In the genomic region with DNA sequence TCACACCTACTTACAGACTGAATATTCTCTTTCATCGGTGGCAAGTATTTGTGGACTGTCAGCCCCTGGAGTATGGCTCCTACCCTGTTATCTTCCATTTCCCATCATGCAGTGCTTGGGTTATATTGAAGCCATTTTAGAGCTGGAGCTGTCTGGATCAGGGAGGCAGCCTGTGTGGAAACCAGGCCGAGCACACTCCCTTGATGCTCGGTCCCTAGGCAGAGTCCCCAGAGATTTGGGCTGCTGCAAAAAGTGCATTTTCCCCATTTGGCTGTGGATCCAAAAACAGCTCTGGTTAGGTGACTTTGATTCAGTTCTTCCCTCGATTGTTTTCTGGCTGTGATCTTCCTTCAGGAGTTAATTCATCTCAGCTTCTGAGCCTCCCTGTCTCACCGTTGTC, we compare ENCODE assay signal across 10 mouse cellular contexts. TPM values are rescaled to one million over a fixed set of nuclear protein-coding genes. Genes with fewer than 3 reads are reported as not detected.
DNase-seq lines count a peak whose midpoint lies in the region; ATAC-seq and TF ChIP-seq lines count a peak whose summit lies in the region.
"Had no signal": no experiment of that assay in that cellular context is flagged by ENCODE, and none has a peak within 500 bp of the region (broad histone marks: within the 10 kb centered on the region; RNA-seq: fewer than 3 reads in every experiment).

No protein-coding gene starts in this region.

- no peak for TF ChIP-seq EP300 in stomach, postnatal 0 days (optimal IDR thresholded peaks at IDR 0.05)

- H3K4me1 ChIP-seq in heart, embryonic 14.5 days (ENCODE audit: control insufficient read depth in 2 of 2, insufficient read depth in 2 of 2, low read length in 2 of 2): peaks cover 5 to 34% of the 10 kb centered on the region in 2 experiments; a peak in 3 of 4 replicates
- H3K4me1 ChIP-seq in stomach, embryonic 14.5 days (ENCODE audit: control insufficient read depth, insufficient read depth, low read length): peaks cover 13% of the 10 kb centered on the region
- no peaks in the 10 kb centered on the region for H3K4me1 ChIP-seq in stomach, postnatal 0 days (replicated peaks; ENCODE audit: control insufficient read depth, insufficient read depth)
- peaks cover 45% of the 10 kb centered on the region for H3K4me1 ChIP-seq in liver, embryonic 12.5 days

- 0 out of 4 replicates have a peak overlapping the region, but pooled peaks of 1 of the 2 experiments have one; percentile 68 for H3K4me3 ChIP-seq in heart, embryonic 14.5 days (ENCODE audit: control insufficient read depth in 1 of 2, insufficient read depth in 1 of 2, low read depth in 1 of 2, low read length in 2 of 2)
- peak overlapping the region; percentile 82; the same call in 1 of the 2 replicates for H3K4me3 ChIP-seq in stomach, embryonic 14.5 days (ENCODE audit: low read depth, low read length)
- no peak overlapping the region for H3K4me3 ChIP-seq in stomach, postnatal 0 days (ENCODE audit: low read depth, low read length)
- H3K4me3 ChIP-seq in liver, embryonic 12.5 days: no peak overlapping the region

- peak overlapping the region; percentile 31; the same call in 1 of the 2 replicates for H3K9ac ChIP-seq in heart, embryonic 14.5 days (ENCODE audit: low read length)
- no peak overlapping the region for H3K9ac ChIP-seq in stomach, embryonic 14.5 days (replicated peaks; ENCODE audit: low read depth, low read length)
- no peak overlapping the region for H3K9ac ChIP-seq in stomach, postnatal 0 days (ENCODE audit: low read length)
- peak overlapping the region; percentile 96; the same call in 1 of the 2 replicates for H3K9ac ChIP-seq in liver, embryonic 12.5 days

- no peak for ATAC-seq in heart, embryonic 14.5 days (ENCODE audit: insufficient number of reproducible peaks, insufficient read depth, low FRiP score, low read depth)
- no peak for ATAC-seq in stomach, embryonic 14.5 days (ENCODE audit: insufficient number of reproducible peaks, insufficient read depth, low FRiP score, low read depth)
- no peak for ATAC-seq in stomach, postnatal 0 days (ENCODE audit: low FRiP score, low TSS enrichment)
- no peak for ATAC-seq in liver, embryonic 12.5 days

- H3K9me3 ChIP-seq in heart, embryonic 14.5 days (ENCODE audit: control insufficient read depth, low read length): no peaks in the 10 kb centered on the region
- H3K9me3 ChIP-seq in stomach, embryonic 14.5 days (ENCODE audit: control insufficient read depth, low read depth, low read length): no peaks in the 10 kb centered on the region
- H3K9me3 ChIP-seq in stomach, postnatal 0 days (ENCODE audit: control insufficient read depth, low read length): no peaks in the 10 kb centered on the region
- H3K9me3 ChIP-seq in liver, embryonic 12.5 days (replicated peaks): no peaks in the 10 kb centered on the region

- H3K36me3 ChIP-seq in heart, embryonic 14.5 days (ENCODE audit: control insufficient read depth, insufficient read depth, low read length): peaks cover 12% of the 10 kb centered on the region
- no peaks in the 10 kb centered on the region; the same call in 1 of the 2 replicates for H3K36me3 ChIP-seq in stomach, embryonic 14.5 days (ENCODE audit: control insufficient read depth, insufficient read depth, low read length)
- no peaks in the 10 kb centered on the region for H3K36me3 ChIP-seq in stomach, postnatal 0 days (ENCODE audit: control insufficient read depth, insufficient read depth, low read length)
- peaks cover 23% of the 10 kb centered on the region for H3K36me3 ChIP-seq in liver, embryonic 12.5 days

- H3K27me3 ChIP-seq in heart, embryonic 14.5 days (ENCODE audit: control insufficient read depth, insufficient read depth, low read length): no peaks in the 10 kb centered on the region
- no peaks in the 10 kb centered on the region for H3K27me3 ChIP-seq in stomach, embryonic 14.5 days (ENCODE audit: control insufficient read depth, insufficient read depth, low read length)
- H3K27me3 ChIP-seq in stomach, postnatal 0 days (ENCODE audit: control insufficient read depth, insufficient read depth, low read length): no peaks in the 10 kb centered on the region
- H3K27me3 ChIP-seq in liver, embryonic 12.5 days (replicated peaks): no peaks in the 10 kb centered on the region

- DNase-seq in heart, postnatal 25 days (ENCODE audit: low spot score): no peak
- no peak for DNase-seq in stomach, postnatal 0 days (ENCODE audit: low spot score)
- no peak for DNase-seq in spleen, postnatal 10 days (ENCODE audit: low spot score in 2 of 2)
- DNase-seq in right cerebral cortex, postnatal 25 days: no peak
- no peak for DNase-seq in Muller cell, postnatal 12 days (ENCODE audit: inconsistent ontology term)
- DNase-seq: lung, postnatal 14 days; right cerebral cortex, postnatal 14 days had no signal

- peak overlapping the region; percentile 86 for H3K4me2 ChIP-seq in heart, embryonic 14.5 days (ENCODE audit: low read length)
- H3K4me2 ChIP-seq in stomach, embryonic 14.5 days (replicated peaks; ENCODE audit: low read depth, low read length): 0 out of 2 replicates have a peak overlapping the region, but pooled peaks have one; percentile 16
- no peak overlapping the region; the same call in 1 of the 2 replicates for H3K4me2 ChIP-seq in stomach, postnatal 0 days (replicated peaks; ENCODE audit: low read depth)
- peak overlapping the region; percentile 77 for H3K4me2 ChIP-seq in liver, embryonic 12.5 days

- WGBS in heart, embryonic 14.5 days: 52% methylated on average over 5 of the region's 5 CpGs
- 65% methylated on average over 5 of the region's 5 CpGs for WGBS in stomach, embryonic 14.5 days
- WGBS in stomach, postnatal 0 days: 49% methylated on average over 5 of the region's 5 CpGs
- 63% methylated on average over 5 of the region's 5 CpGs for WGBS in liver, embryonic 12.5 days (ENCODE audit: insufficient replicate concordance)

- no peak for TF ChIP-seq CTCF in stomach, postnatal 0 days (IDR thresholded peaks at IDR 0.05; ENCODE audit: low read depth)

- H3K27ac ChIP-seq in heart, embryonic 14.5 days (replicated peaks in 1 of 2; ENCODE audit: control insufficient read depth in 1 of 2, insufficient read depth in 1 of 2, low read depth in 2 of 2, low read length in 2 of 2): no peak overlapping the region
- H3K27ac ChIP-seq in stomach, embryonic 14.5 days (ENCODE audit: low read length): no peak overlapping the region
- H3K27ac ChIP-seq in stomach, postnatal 0 days (replicated peaks): no peak overlapping the region
- H3K27ac ChIP-seq in liver, embryonic 12.5 days: no peak overlapping the region

- intact Hi-C loops in heart, postnatal 25 days (cut with DNase I): no loop called here

RNA-seq across cellular contexts. Expression of gene Ywhab, which starts 2.1 kb away (rescaled TPM):
- polyA plus RNA-seq in heart, embryonic 14.5 days (2014; fragmentation: Nextera tagmentation; extraction: Ambion mirVana): 211 and 212 TPM in 2 replicates
- 10 to 100 TPM; 74.3 to 82.2 TPM for total RNA-seq in heart, postnatal 25 days (2021)
- polyA plus RNA-seq in stomach, embryonic 14.5 days (2014; fragmentation: Nextera tagmentation; extraction: Ambion mirVana): 293 and 295 TPM in 2 replicates
- 186 and 189 TPM in 2 replicates for polyA plus RNA-seq in stomach, postnatal 0 days (2015; fragmentation: Nextera tagmentation; extraction: Ambion mirVana)
- polyA plus RNA-seq in liver, embryonic 12.5 days (2016; fragmentation: Nextera tagmentation; extraction: Ambion mirVana): 154 and 161 TPM in 2 replicates

RNA-seq across cellular contexts. Expression of gene Pabpc1l, which starts 28.4 kb away (rescaled TPM):
- polyA plus RNA-seq in heart, embryonic 14.5 days (2014; fragmentation: Nextera tagmentation; extraction: Ambion mirVana): 0.81 and 1.2 TPM in 2 replicates
- total RNA-seq in heart, postnatal 25 days (2021): 1 to 10 TPM in 1 of 2 experiments, under 1 TPM in 1; 0.96 to 1.3 TPM
- polyA plus RNA-seq in stomach, embryonic 14.5 days (2014; fragmentation: Nextera tagmentation; extraction: Ambion mirVana): 1.5 and 1.6 TPM in 2 replicates
- 0.67 and 0.85 TPM in 2 replicates for polyA plus RNA-seq in stomach, postnatal 0 days (2015; fragmentation: Nextera tagmentation; extraction: Ambion mirVana)
- polyA plus RNA-seq in liver, embryonic 12.5 days (2016; fragmentation: Nextera tagmentation; extraction: Ambion mirVana): 0.17 and 0.31 TPM in 2 replicates

Comparison
In these comparisons a context has a peak if more than half of its experiments do, and no peak if none do; other contexts are left out.
1. H3K9ac ChIP-seq: peak in heart, embryonic 14.5 days (single experiment) and liver, embryonic 12.5 days (single experiment); none in stomach, embryonic 14.5 days (single experiment) and stomach, postnatal 0 days (single experiment).